Mouse (Mus musculus): Measurements from ENCODE around the gene Luc7l3. TPM values are rescaled to one million over a fixed set of nuclear protein-coding genes. Genes with fewer than 3 reads are reported as not detected.

Gene Luc7l3
- polyA plus RNA-seq, 1 experiment, result 21.3 TPM

GRCm38 (mm10) chr11:94328644-94329025 is 6.8 kb upstream of the Luc7l3 start:
- H3K79me2 ChIP-seq (ENCODE audit: control insufficient read depth, insufficient read depth), result peaks cover 57% of the 10 kb centered on the region
- no peak for TF ChIP-seq CEBPB (IDR thresholded peaks at IDR 0.05; ENCODE audit: low read depth)
- TF ChIP-seq CTCF (IDR thresholded peaks at IDR 0.05; ENCODE audit: control insufficient read depth, insufficient read depth, insufficient read length), result no peak
- no peak for TF ChIP-seq USF1 (IDR thresholded peaks at IDR 0.05; ENCODE audit: low read depth)
- no peak for TF ChIP-seq MYOD1 (IDR thresholded peaks at IDR 0.05; ENCODE audit: control insufficient read depth, insufficient read length, low read depth)
- no peak for TF ChIP-seq MAX (IDR thresholded peaks at IDR 0.05)
- no peak for TF ChIP-seq FOSL1 (IDR thresholded peaks at IDR 0.05; ENCODE audit: insufficient read depth, low read length, poor library complexity, severe bottlenecking)
- no peak for TF ChIP-seq MYOG (IDR thresholded peaks at IDR 0.05; ENCODE audit: control insufficient read depth, extremely low read depth, insufficient read length)
- H3K36me3 ChIP-seq (ENCODE audit: control insufficient read depth, insufficient read depth), result peaks cover 5% of the 10 kb centered on the region
- peak overlapping the region; percentile 94 for H3ac ChIP-seq (ENCODE audit: control insufficient read depth, insufficient read length, low read depth)
- H3K27me3 ChIP-seq (ENCODE audit: control insufficient read depth, insufficient read depth, insufficient read length), result no peaks in the 10 kb centered on the region
- peak overlapping the region; percentile 72 for H3K4me3 ChIP-seq (ENCODE audit: insufficient read depth, poor library complexity, severe bottlenecking)
- H3K79me3 ChIP-seq (ENCODE audit: low read depth), result peaks cover 21% of the 10 kb centered on the region

- Histone ChIP-seq H3K79me3 (ENCODE audit: low read depth) (peaks cover 19% of the 10 kb centered on the region), H3K27me3 (ENCODE audit: control insufficient read depth, insufficient read depth, insufficient read length) (no peaks in the 10 kb centered on the region)
- TF ChIP-seq USF1 (IDR thresholded peaks at IDR 0.05; ENCODE audit: low read depth) (no peak), FOSL1 (IDR thresholded peaks at IDR 0.05; ENCODE audit: insufficient read depth, low read length, poor library complexity, severe bottlenecking) (peak; percentile 25), CEBPB (IDR thresholded peaks at IDR 0.05; ENCODE audit: low read depth) (no peak), MYOD1 (IDR thresholded peaks at IDR 0.05; ENCODE audit: control insufficient read depth, insufficient read length, low read depth) (no peak), CTCF (IDR thresholded peaks at IDR 0.05; ENCODE audit: control insufficient read depth, insufficient read depth, insufficient read length) (no peak), MYOG (IDR thresholded peaks at IDR 0.05; ENCODE audit: control insufficient read depth, extremely low read depth, insufficient read length) (no peak), MAX (IDR thresholded peaks at IDR 0.05) (peak; percentile 81)
These were observed 6.2 kb upstream of the Luc7l3 start, which contains the start of gene Ankrd40 for GRCm38 (mm10) chr11:94327693-94328643. Gene Ankrd40 (plus strand): TSS chr11:94328001.

GRCm38 (mm10) chr11:94326961-94327411 is 5.2 kb upstream of the Luc7l3 start:
- H3K27me3 ChIP-seq (ENCODE audit: control insufficient read depth, insufficient read depth, insufficient read length), result no peaks in the 10 kb centered on the region
- H3ac ChIP-seq (ENCODE audit: control insufficient read depth, insufficient read length, low read depth), result peak overlapping the region; percentile 40
- TF ChIP-seq MAX (IDR thresholded peaks at IDR 0.05) (no peak), MYOD1 (IDR thresholded peaks at IDR 0.05; ENCODE audit: control insufficient read depth, insufficient read length, low read depth) (no peak), CTCF (IDR thresholded peaks at IDR 0.05; ENCODE audit: control insufficient read depth, insufficient read depth, insufficient read length) (no peak), MYOG (IDR thresholded peaks at IDR 0.05; ENCODE audit: control insufficient read depth, extremely low read depth, insufficient read length) (no peak), USF1 (IDR thresholded peaks at IDR 0.05; ENCODE audit: low read depth) (no peak), CEBPB (IDR thresholded peaks at IDR 0.05; ENCODE audit: low read depth) (no peak), FOSL1 (IDR thresholded peaks at IDR 0.05; ENCODE audit: insufficient read depth, low read length, poor library complexity, severe bottlenecking) (no peak)
- H3K36me3 ChIP-seq (ENCODE audit: control insufficient read depth, insufficient read depth), result no peaks in the 10 kb centered on the region
- H3K4me3 ChIP-seq (ENCODE audit: insufficient read depth, poor library complexity, severe bottlenecking), result no peak overlapping the region
- peaks cover 40% of the 10 kb centered on the region for H3K79me2 ChIP-seq (ENCODE audit: control insufficient read depth, insufficient read depth)
- H3K79me3 ChIP-seq (ENCODE audit: low read depth), result peaks cover 15% of the 10 kb centered on the region

More at GRCm38 (mm10) chr11:94327693-94328643, 6.2 kb upstream of the Luc7l3 start, which contains the start of gene Ankrd40:
- H3K79me2 ChIP-seq (ENCODE audit: control insufficient read depth, insufficient read depth), result peaks cover 50% of the 10 kb centered on the region
- H3ac ChIP-seq (ENCODE audit: control insufficient read depth, insufficient read length, low read depth), result peak within 1 kb of the TSS; percentile 94
- peaks cover 5% of the 10 kb centered on the region for H3K36me3 ChIP-seq (ENCODE audit: control insufficient read depth, insufficient read depth)
- H3K4me3 ChIP-seq (ENCODE audit: insufficient read depth, poor library complexity, severe bottlenecking), result peak within 1 kb of the TSS; percentile 72

- Histone ChIP-seq H3K79me3 (ENCODE audit: low read depth) (peaks cover 18% of the 10 kb centered on the region), H3K4me3 (ENCODE audit: insufficient read depth, poor library complexity, severe bottlenecking) (no peak overlapping the region), H3K27me3 (ENCODE audit: control insufficient read depth, insufficient read depth, insufficient read length) (no peaks in the 10 kb centered on the region), H3K36me3 (ENCODE audit: control insufficient read depth, insufficient read depth) (peaks cover under 1% of the 10 kb centered on the region), H3K79me2 (ENCODE audit: control insufficient read depth, insufficient read depth) (peaks cover 38% of the 10 kb centered on the region), H3ac (ENCODE audit: control insufficient read depth, insufficient read length, low read depth) (no peak overlapping the region)
- no peak for TF ChIP-seq MYOG (IDR thresholded peaks at IDR 0.05; ENCODE audit: control insufficient read depth, extremely low read depth, insufficient read length)
- TF ChIP-seq MYOD1 (IDR thresholded peaks at IDR 0.05; ENCODE audit: control insufficient read depth, insufficient read length, low read depth), result no peak
- no peak for TF ChIP-seq FOSL1 (IDR thresholded peaks at IDR 0.05; ENCODE audit: insufficient read depth, low read length, poor library complexity, severe bottlenecking)
- TF ChIP-seq CTCF (IDR thresholded peaks at IDR 0.05; ENCODE audit: control insufficient read depth, insufficient read depth, insufficient read length), result no peak
- TF ChIP-seq CEBPB (IDR thresholded peaks at IDR 0.05; ENCODE audit: low read depth), result no peak
- TF ChIP-seq MAX (IDR thresholded peaks at IDR 0.05), result no peak
These were observed 2.8 kb upstream of the Luc7l3 start for GRCm38 (mm10) chr11:94324618-94325017.

GRCm38 (mm10) chr11:94323271-94323925 is 1.6 kb upstream of the Luc7l3 start:
- Histone ChIP-seq H3K27me3 (ENCODE audit: control insufficient read depth, insufficient read depth, insufficient read length) (no peaks in the 10 kb centered on the region), H3K4me3 (ENCODE audit: insufficient read depth, poor library complexity, severe bottlenecking) (no peak overlapping the region), H3K36me3 (ENCODE audit: control insufficient read depth, insufficient read depth) (peaks cover 13% of the 10 kb centered on the region), H3ac (ENCODE audit: control insufficient read depth, insufficient read length, low read depth) (no peak overlapping the region), H3K79me3 (ENCODE audit: low read depth) (peaks cover 30% of the 10 kb centered on the region), H3K79me2 (ENCODE audit: control insufficient read depth, insufficient read depth) (peaks cover 38% of the 10 kb centered on the region)
- no peak for TF ChIP-seq MYOD1 (IDR thresholded peaks at IDR 0.05; ENCODE audit: control insufficient read depth, insufficient read length, low read depth)
- TF ChIP-seq USF1 (IDR thresholded peaks at IDR 0.05; ENCODE audit: low read depth), result no peak
- no peak for TF ChIP-seq MYOG (IDR thresholded peaks at IDR 0.05; ENCODE audit: control insufficient read depth, extremely low read depth, insufficient read length)
- TF ChIP-seq FOSL1 (IDR thresholded peaks at IDR 0.05; ENCODE audit: insufficient read depth, low read length, poor library complexity, severe bottlenecking), result no peak
- TF ChIP-seq CTCF (IDR thresholded peaks at IDR 0.05; ENCODE audit: control insufficient read depth, insufficient read depth, insufficient read length), result no peak
- no peak for TF ChIP-seq CEBPB (IDR thresholded peaks at IDR 0.05; ENCODE audit: low read depth)
- TF ChIP-seq MAX (IDR thresholded peaks at IDR 0.05), result no peak
